Mouse (Mus musculus) liver, embryonic 16.5 days (tissue): ENCODE measurements around the gene Pithd1. TPM values are rescaled to one million over a fixed set of nuclear protein-coding genes. Genes with fewer than 3 reads are reported as not detected.
A peak's percentile ranks its signal among the peaks of the same experiment; 100 is the strongest.

Source experiments
- ATAC-seq: fragments of 200-750 bp; cut with Nextera tagmentation; 2 replicates; pipeline ENCODE4 v1.8.0; 2017; ENCODE audit warnings: low read depth, mild to moderate bottlenecking, moderate number of reproducible peaks, moderate library complexity
- H3K27ac ChIP-seq: fragments of 300-500 bp; sonication (generic); 2 replicates; pipeline ENCODE4 v1.5.1; 2014; ENCODE audit warnings: mild to moderate bottlenecking, low read length
- H3K27me3 ChIP-seq: fragments of 300-500 bp; sonication (generic); 2 replicates; pipeline ENCODE4 v1.6.1; 2014; ENCODE audit warnings: low read depth, low read length, mixed read lengths; ENCODE audit not compliant: control insufficient read depth, insufficient read depth
- H3K36me3 ChIP-seq: fragments of 300-500 bp; sonication (generic); 2 replicates; pipeline ENCODE4 v1.6.1; 2014; ENCODE audit warnings: mild to moderate bottlenecking; ENCODE audit not compliant: control insufficient read depth, insufficient read depth
- H3K4me1 ChIP-seq: fragments of 300-500 bp; sonication (generic); 2 replicates; pipeline ENCODE4 v1.6.1; 2014; ENCODE audit warnings: low read depth, low read length, mixed read lengths; ENCODE audit not compliant: control insufficient read depth
- H3K4me2 ChIP-seq: fragments of 300-500 bp; sonication (generic); 2 replicates; pipeline ENCODE4 v1.6.1; 2014; ENCODE audit warnings: low read depth, low read length, mixed read lengths
- H3K4me3 ChIP-seq: fragments of 300-500 bp; sonication (generic); 2 replicates; pipeline ENCODE4 v1.5.1; 2014; ENCODE audit warnings: low read depth, mild to moderate bottlenecking, low read length
- H3K9ac ChIP-seq: fragments of 300-500 bp; sonication (generic); 2 replicates; pipeline ENCODE4 v1.6.1; 2014; ENCODE audit warnings: low read depth, low read length
- H3K9me3 ChIP-seq: fragments of 300-500 bp; sonication (generic); replicated peaks from 2 replicates; pipeline ENCODE4 v1.6.1; 2016; ENCODE audit warnings: low read length; ENCODE audit not compliant: control insufficient read depth
- WGBS: fragments of 180-500 bp; shearing (Covaris S2); extraction: QIAGEN DNeasy Blood & Tissue Kit; methylation state at CpG from one replicate; pipeline ENCODE4 v1.1.7; 2014; ENCODE audit not compliant: insufficient replicate concordance; 5-methylcytosine and 5-hydroxymethylcytosine counted together
- polyA plus RNA-seq: library from polyadenylated mRNA; unstranded; fragments of >200 nt; fragmentation: Nextera tagmentation; extraction: Ambion mirVana; gene quantifications from 2 replicates; pipeline ENCODE4 v1.2.1, GENCODE M21; 2015

Pithd1 gene
- polyA plus RNA-seq, 1 experiment from 2014 or later = 61.4 TPM

- Histone ChIP-seq H3K9me3 (no peaks in the 10 kb centered on the region), H3K27me3 (no peaks in the 10 kb centered on the region), H3K9ac (no peak overlapping the region), H3K4me3 (no peak overlapping the region), H3K36me3 (peaks cover 5% of the 10 kb centered on the region; the same call in 1 of the 2 replicates), H3K4me1 (peaks cover 28% of the 10 kb centered on the region), H3K27ac (peak overlapping the region; percentile 56; the same call in 1 of the 2 replicates), H3K4me2 (0 out of 2 replicates have a peak overlapping the region, but pooled peaks have one; percentile 4)
- WGBS = 30% methylated on average over 12 of the region's 12 CpGs
- ATAC-seq = peak; percentile 55
Observed at GRCm38 (mm10) chr4:135934708-135935500, 52.2 kb downstream of the Pithd1 start.

- Histone ChIP-seq H3K9me3 (no peaks in the 10 kb centered on the region), H3K36me3 (peaks cover 2% of the 10 kb centered on the region; the same call in 1 of the 2 replicates), H3K4me1 (peaks cover 18% of the 10 kb centered on the region), H3K27ac (no peak overlapping the region), H3K4me2 (no peak overlapping the region), H3K4me3 (no peak overlapping the region), H3K27me3 (no peaks in the 10 kb centered on the region), H3K9ac (no peak overlapping the region)
- WGBS = 64% methylated on average over 5 of the region's 5 CpGs
- no peak for ATAC-seq
Observed at GRCm38 (mm10) chr4:135931832-135932231, 55.2 kb downstream of the Pithd1 start.

- Histone ChIP-seq H3K36me3 (peaks cover 2% of the 10 kb centered on the region; the same call in 1 of the 2 replicates), H3K4me2 (no peak overlapping the region), H3K4me1 (peaks cover 10% of the 10 kb centered on the region), H3K9ac (no peak overlapping the region), H3K27me3 (no peaks in the 10 kb centered on the region), H3K9me3 (no peaks in the 10 kb centered on the region), H3K4me3 (no peak overlapping the region), H3K27ac (no peak overlapping the region)
- ATAC-seq = no peak
- 84% methylated on average over 8 of the region's 8 CpGs for WGBS
Observed at GRCm38 (mm10) chr4:135930239-135930638, 56.8 kb downstream of the Pithd1 start.

- no peak for ATAC-seq
- no peak overlapping the region for H3K4me2 ChIP-seq
- H3K9me3 ChIP-seq = no peaks in the 10 kb centered on the region
- H3K4me1 ChIP-seq = peaks cover 6% of the 10 kb centered on the region
- H3K27me3 ChIP-seq = no peaks in the 10 kb centered on the region
- H3K4me3 ChIP-seq = no peak overlapping the region
- no peak overlapping the region for H3K9ac ChIP-seq
- WGBS = 78% methylated on average over 9 of the region's 9 CpGs
- peaks cover 2% of the 10 kb centered on the region; the same call in 1 of the 2 replicates for H3K36me3 ChIP-seq
- H3K27ac ChIP-seq = no peak overlapping the region
Observed at GRCm38 (mm10) chr4:135929828-135930227, 57.2 kb downstream of the Pithd1 start.

- Histone ChIP-seq H3K36me3 (peaks cover 2% of the 10 kb centered on the region; the same call in 1 of the 2 replicates), H3K4me2 (no peak overlapping the region), H3K4me1 (peaks cover 4% of the 10 kb centered on the region), H3K4me3 (no peak overlapping the region), H3K9ac (no peak overlapping the region), H3K27me3 (no peaks in the 10 kb centered on the region), H3K27ac (no peak overlapping the region), H3K9me3 (no peaks in the 10 kb centered on the region)
- ATAC-seq = no peak
- WGBS = 74% methylated on average over 5 of the region's 5 CpGs
Observed at GRCm38 (mm10) chr4:135929405-135929804, 57.7 kb downstream of the Pithd1 start.

- Histone ChIP-seq H3K4me2 (no peak overlapping the region), H3K9me3 (no peaks in the 10 kb centered on the region), H3K27me3 (no peaks in the 10 kb centered on the region), H3K4me3 (no peak overlapping the region), H3K36me3 (peaks cover 2% of the 10 kb centered on the region; the same call in 1 of the 2 replicates), H3K9ac (no peak overlapping the region), H3K4me1 (no peaks in the 10 kb centered on the region; the same call in 1 of the 2 replicates), H3K27ac (no peak overlapping the region)
- ATAC-seq = no peak
- WGBS = 87% methylated on average over 9 of the region's 9 CpGs
Observed at GRCm38 (mm10) chr4:135928376-135928775, 58.7 kb downstream of the Pithd1 start.

- H3K9ac ChIP-seq = no peak overlapping the region
- H3K4me2 ChIP-seq = no peak overlapping the region
- H3K4me3 ChIP-seq = no peak overlapping the region
- ATAC-seq = no peak
- peaks cover 4% of the 10 kb centered on the region for H3K4me1 ChIP-seq
- WGBS = 81% methylated on average over 3 of the region's 3 CpGs
- H3K27ac ChIP-seq = no peak overlapping the region
- no peaks in the 10 kb centered on the region for H3K27me3 ChIP-seq
- H3K36me3 ChIP-seq = no peaks in the 10 kb centered on the region
- H3K9me3 ChIP-seq = no peaks in the 10 kb centered on the region
Observed at GRCm38 (mm10) chr4:135926861-135927260, 60.2 kb downstream of the Pithd1 start.

- no peak overlapping the region for H3K9ac ChIP-seq
- H3K27me3 ChIP-seq = no peaks in the 10 kb centered on the region
- H3K4me2 ChIP-seq = no peak overlapping the region
- H3K4me3 ChIP-seq = no peak overlapping the region
- WGBS = 67% methylated on average over 10 of the region's 10 CpGs
- no peaks in the 10 kb centered on the region for H3K9me3 ChIP-seq
- H3K4me1 ChIP-seq = peaks cover 9% of the 10 kb centered on the region
- no peak for ATAC-seq
- no peaks in the 10 kb centered on the region for H3K36me3 ChIP-seq
- no peak overlapping the region for H3K27ac ChIP-seq
Observed at GRCm38 (mm10) chr4:135926195-135926808, 60.8 kb downstream of the Pithd1 start.
